Comparison of ENCODE assay signal across 10 mouse cellular contexts in the genomic region with DNA sequence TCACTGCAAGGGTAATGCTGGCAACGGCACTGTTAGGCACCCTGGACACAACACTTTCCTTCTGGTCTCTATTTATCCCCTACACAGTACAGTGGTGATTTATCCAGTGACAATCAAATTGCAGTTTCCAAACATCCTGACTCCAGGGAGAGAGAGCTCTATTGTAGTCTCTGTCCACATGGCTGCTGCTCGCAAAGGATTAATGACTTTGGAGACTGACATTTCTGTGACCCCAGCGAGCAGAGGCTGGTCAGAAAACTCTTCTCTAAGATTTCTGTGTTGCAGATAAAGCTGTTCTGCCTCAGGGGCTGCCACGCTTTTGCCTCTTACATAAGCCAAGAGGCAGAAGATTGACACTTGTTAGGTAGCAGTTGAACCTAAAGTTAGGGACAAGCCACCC.
DNase-seq lines count a peak whose midpoint lies in the region; ATAC-seq lines count a peak whose summit lies in the region.
"Had no signal": no experiment of that assay in that cellular context is flagged by ENCODE, and none has a peak within 500 bp of the region (broad histone marks: within the 10 kb centered on the region; RNA-seq: fewer than 3 reads in every experiment).

No protein-coding gene starts in this region.

- H3K36me3 ChIP-seq in kidney, embryonic 15.5 days, result no peaks in the 10 kb centered on the region
- no peaks in the 10 kb centered on the region for H3K36me3 ChIP-seq in embryonic facial prominence, embryonic 14.5 days (ENCODE audit: control insufficient read depth, insufficient read depth, low read length)
- H3K36me3 ChIP-seq: limb, embryonic 15.5 days had no signal

- H3K4me3 ChIP-seq in kidney, embryonic 15.5 days (replicated peaks), result no peak overlapping the region
- H3K4me3 ChIP-seq in embryonic facial prominence, embryonic 14.5 days (ENCODE audit: low read depth, low read length), result no peak overlapping the region
- H3K4me3 ChIP-seq: limb, embryonic 15.5 days had no signal

- H3K27ac ChIP-seq in kidney, embryonic 15.5 days, result peak overlapping the region; percentile 33
- H3K27ac ChIP-seq in embryonic facial prominence, embryonic 14.5 days (replicated peaks; ENCODE audit: low read depth, low read length), result no peak overlapping the region
- H3K27ac ChIP-seq: limb, embryonic 15.5 days had no signal

- H3K4me2 ChIP-seq in kidney, embryonic 15.5 days, result no peak overlapping the region; the same call in 1 of the 2 replicates
- H3K4me2 ChIP-seq in embryonic facial prominence, embryonic 14.5 days (ENCODE audit: low read depth, low read length), result no peak overlapping the region
- H3K4me2 ChIP-seq: limb, embryonic 15.5 days had no signal

- no peaks in the 10 kb centered on the region for H3K9me3 ChIP-seq in kidney, embryonic 15.5 days (replicated peaks)
- H3K9me3 ChIP-seq in embryonic facial prominence, embryonic 14.5 days (ENCODE audit: control insufficient read depth, low read length), result no peaks in the 10 kb centered on the region
- H3K9me3 ChIP-seq: limb, embryonic 15.5 days had no signal

- 5% methylated on average over 4 of the region's 4 CpGs for WGBS in kidney, embryonic 15.5 days
- WGBS in embryonic facial prominence, embryonic 14.5 days, result 17% methylated on average over 4 of the region's 4 CpGs

- no peak for DNase-seq in kidney, adult 8-10 months
- peak; percentile 27 for DNase-seq in embryonic facial prominence, embryonic 14.5 days (ENCODE audit: low spot score)
- DNase-seq in lung, postnatal 25 days (ENCODE audit: low spot score), result peak; percentile 59
- DNase-seq in retina, postnatal 1 day, result peak; percentile 39
- no peak for DNase-seq in ovary, postnatal 14 days (ENCODE audit: low spot score)
- no peak for DNase-seq in layer of hippocampus, adult 8-10 months (ENCODE audit: low spot score in 2 of 2)
- no peak for DNase-seq in thymus, postnatal 10 days (ENCODE audit: low spot score in 2 of 2)
- DNase-seq: heart, postnatal 10 days had no signal

- ATAC-seq in kidney, embryonic 15.5 days (replicated peaks; ENCODE audit: low FRiP score), result peak; percentile 31
- no peak for ATAC-seq in embryonic facial prominence, embryonic 14.5 days (ENCODE audit: low read depth)

- no peak overlapping the region for H3K9ac ChIP-seq in kidney, embryonic 15.5 days
- H3K9ac ChIP-seq in embryonic facial prominence, embryonic 14.5 days (ENCODE audit: low read depth, low read length), result no peak overlapping the region
- H3K9ac ChIP-seq: limb, embryonic 15.5 days had no signal

- H3K4me1 ChIP-seq in kidney, embryonic 15.5 days, result peaks cover 32% of the 10 kb centered on the region
- H3K4me1 ChIP-seq in embryonic facial prominence, embryonic 14.5 days (ENCODE audit: control insufficient read depth, insufficient read depth, low read length), result peaks cover 26% of the 10 kb centered on the region

- H3K27me3 ChIP-seq in kidney, embryonic 15.5 days, result no peaks in the 10 kb centered on the region
- no peaks in the 10 kb centered on the region for H3K27me3 ChIP-seq in embryonic facial prominence, embryonic 14.5 days (replicated peaks; ENCODE audit: control insufficient read depth, insufficient read depth, low read length)
- H3K27me3 ChIP-seq: limb, embryonic 15.5 days had no signal

Comparison
In these comparisons a context has a peak if more than half of its experiments do, and no peak if none do; other contexts are left out.
1. DNase-seq: peak in embryonic facial prominence, embryonic 14.5 days (single experiment), lung, postnatal 25 days (single experiment) and retina, postnatal 1 day (single experiment); none in kidney, adult 8-10 months (0 of 2), ovary, postnatal 14 days (single experiment), layer of hippocampus, adult 8-10 months (0 of 2) and thymus, postnatal 10 days (0 of 2).